Mouse (Mus musculus): Measurements from ENCODE around the gene Itm2a. TPM values are rescaled to one million over a fixed set of nuclear protein-coding genes. Genes with fewer than 3 reads are reported as not detected.
A peak's percentile ranks its signal among the peaks of the same experiment; 100 is the strongest.

The Itm2a gene
- 99.7 and 128 TPM in 2 replicates for polyA plus RNA-seq (2012; rRNA removed)

DNA sequence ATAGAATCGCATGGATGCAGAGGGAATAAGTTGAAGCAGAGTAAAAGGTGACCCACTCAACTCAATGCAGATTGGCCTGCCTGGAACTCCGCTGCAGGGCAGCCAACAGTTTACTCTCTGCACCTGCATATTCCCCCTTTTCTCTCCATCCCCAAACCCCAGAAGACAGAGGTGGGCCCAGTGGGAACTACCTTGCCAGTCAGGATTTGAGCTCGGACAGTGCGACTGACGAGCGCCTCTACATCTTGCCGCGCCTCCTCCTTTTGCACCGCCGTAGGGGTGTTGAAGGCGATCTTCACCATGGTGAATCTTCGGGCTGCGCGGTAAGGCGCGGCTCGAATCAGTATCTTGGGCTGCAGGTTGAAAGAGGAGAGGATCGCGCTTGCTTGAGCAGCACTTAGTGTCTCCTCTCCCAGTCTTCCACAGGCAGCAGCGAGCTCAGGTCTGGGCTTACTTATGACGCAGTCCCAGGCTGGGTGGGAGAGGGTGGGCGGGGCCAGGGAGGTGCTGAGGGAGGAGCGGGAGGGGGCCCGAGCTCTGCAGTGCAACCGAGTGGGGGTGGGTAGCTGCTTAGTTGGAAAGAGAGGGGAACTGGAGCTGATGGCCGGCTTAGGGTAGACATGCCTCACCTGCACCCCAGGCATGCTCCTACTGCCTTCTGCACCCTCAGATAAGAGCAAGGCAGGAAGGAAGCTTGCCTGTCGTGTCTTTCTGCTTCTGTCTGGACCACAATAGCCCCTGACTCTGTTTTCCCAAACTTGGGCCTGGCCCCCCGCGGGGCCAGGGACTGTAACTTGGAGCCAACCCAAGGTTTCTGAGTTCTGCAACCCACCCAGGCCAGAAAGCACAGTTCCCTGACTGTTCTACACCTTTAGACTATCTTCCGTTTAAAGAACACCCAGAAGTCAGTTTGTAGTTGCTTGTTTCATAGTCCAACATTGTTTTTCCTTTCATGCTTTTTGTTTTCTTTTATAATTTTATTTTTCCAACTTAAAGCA lies at the start of gene Itm2a:
Gene Itm2a, minus strand, starts transcription at position 462 of the 998 bp plus-strand sequence.
- peak in 1 of 2 experiments; percentile 14 for DNase-seq (ENCODE audit: extremely low spot score in 1 of 2, low spot score in 1 of 2)

DNA sequence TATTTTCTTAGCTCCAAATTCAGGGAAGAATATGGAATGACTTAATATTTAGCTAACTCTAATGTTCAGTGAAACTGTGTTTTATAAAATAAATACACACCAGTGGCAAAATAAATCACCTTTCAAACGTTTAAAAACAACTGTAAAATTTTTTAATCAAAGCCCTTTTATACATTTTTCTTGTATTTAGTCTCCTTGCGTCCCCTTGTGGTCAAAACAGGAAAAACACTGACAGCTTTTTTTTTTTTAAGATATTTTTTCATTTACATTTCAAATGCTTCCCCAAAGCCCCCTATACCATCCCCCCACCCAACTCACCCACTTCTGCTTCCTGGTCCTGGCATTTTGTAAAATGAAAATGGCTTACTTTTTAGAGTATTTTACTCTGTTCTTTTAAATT lies 32.7 kb upstream of the Itm2a start:
- peak in 1 of 2 experiments; percentile 36 for DNase-seq (ENCODE audit: extremely low spot score in 1 of 2, low spot score in 1 of 2)

DNA sequence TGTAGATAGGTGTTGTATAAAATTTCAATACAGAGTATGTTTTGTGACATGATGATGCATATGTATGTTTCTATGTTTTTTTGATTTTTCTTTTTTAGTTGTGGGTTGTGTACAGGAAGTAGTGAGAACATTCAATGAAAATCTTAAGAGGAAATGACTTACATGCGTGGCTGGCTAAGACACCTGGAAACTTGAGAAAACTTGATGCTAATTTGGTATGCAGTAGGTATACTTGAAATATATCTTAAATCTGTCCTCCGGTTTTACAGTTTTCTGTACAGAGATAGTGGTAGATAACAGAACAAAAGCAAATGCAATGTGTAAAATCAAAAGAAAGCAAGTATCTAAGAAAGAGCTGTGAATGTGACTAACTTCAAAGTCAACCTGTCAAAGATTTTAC lies 18.1 kb upstream of the Itm2a start:
- no peak for DNase-seq (ENCODE audit: extremely low spot score in 1 of 2, low spot score in 1 of 2)

DNA sequence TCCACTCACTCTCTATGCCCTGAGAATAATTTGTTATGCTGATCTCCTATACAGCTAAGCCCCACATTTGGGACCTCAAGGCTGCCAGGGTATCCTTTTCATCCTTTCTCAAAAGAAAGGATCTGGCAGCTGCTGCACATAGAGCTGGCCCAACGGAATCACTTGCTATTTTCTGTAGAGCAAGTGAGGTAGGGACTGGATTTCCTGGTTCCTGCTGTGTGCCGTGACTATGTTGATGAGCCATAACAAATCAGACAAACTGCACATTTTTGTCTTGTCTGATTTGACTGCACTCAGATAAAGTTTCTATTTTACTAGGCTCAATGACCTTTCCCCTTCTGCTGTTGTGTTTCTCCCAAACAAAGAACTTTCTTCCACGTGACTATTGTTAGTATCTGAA lies 14.2 kb upstream of the Itm2a start:
- DNase-seq (ENCODE audit: extremely low spot score in 1 of 2, low spot score in 1 of 2), result no peak

DNA sequence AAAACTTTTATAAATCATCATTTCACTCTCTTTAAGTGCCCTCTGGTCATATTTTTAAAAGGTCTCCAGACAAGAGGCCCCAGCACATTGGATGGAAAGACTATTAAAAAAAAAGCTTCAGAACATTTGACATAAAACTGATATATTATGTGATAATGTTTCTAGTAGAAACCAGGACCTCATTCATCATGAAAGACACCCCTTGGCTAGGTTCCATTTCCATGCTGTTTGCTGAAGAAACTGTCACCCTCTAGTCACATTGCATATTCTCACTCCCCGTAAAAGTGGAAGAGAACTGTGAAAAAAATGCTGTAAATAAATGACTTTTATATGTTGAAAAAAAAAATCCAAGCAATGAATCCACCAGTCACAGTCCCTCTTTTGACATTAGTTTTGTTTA lies 12.8 kb upstream of the Itm2a start:
- DNase-seq (ENCODE audit: extremely low spot score in 1 of 2, low spot score in 1 of 2), result no peak

DNA sequence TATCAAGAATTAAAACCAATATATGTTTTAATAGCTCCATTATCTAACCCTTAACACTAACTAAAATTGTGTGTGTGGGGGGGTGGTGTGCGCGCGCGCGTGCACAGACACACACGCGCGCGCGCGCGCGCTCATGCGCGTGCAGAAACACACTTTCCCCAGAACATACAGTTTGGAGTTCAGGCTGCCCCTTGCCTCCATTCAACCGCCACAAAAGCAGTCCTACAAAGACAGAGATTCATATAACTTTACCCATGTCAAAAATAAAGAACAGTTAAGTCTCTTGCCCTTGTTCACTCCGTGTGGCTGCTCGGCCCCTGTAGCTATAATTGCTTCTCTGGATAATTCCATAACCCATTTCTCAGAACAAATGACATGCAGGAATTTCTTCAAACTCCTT lies 695 bp downstream of the Itm2a start:
- DNase-seq (ENCODE audit: extremely low spot score in 1 of 2, low spot score in 1 of 2), result no peak

DNA sequence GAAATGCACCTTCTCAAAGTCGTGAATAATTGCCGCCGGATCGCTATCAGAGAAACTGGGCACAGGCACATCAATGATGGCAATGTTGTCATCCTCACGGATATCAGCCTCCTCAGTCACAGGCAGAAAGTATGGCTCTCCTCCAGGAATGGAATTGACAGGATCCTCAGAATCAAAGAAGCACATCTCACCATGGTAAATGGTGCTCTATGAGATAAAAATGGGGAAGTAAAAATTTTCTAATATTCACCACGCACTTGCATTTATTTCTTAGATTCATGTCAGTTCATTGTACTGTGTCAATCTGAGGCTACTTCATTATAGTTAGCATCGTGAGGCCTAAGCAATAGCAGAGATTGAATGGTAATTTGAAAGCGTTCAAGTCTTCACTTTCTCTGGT lies 4.1 kb downstream of the Itm2a start:
- DNase-seq (ENCODE audit: extremely low spot score in 1 of 2, low spot score in 1 of 2), result no peak

DNA sequence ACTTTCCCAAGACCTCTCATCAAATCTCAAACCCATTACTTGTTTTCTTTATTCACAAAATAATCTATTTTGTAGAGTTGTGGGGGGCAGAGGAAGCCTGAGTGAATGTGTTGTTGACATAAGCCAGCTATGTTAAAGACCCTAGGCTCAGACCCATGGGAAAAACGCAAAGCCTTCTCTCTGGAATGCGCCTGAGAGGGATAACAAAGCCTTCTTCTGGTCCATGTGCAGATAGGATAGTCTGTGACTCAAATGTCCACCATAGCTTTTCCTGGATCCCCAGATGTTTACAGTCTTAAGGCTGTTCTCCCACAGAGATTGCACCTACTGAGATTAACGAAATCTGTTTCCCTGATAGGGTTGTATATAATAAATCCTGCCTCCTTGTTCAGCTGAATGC lies 9.9 kb downstream of the Itm2a start:
- DNase-seq (ENCODE audit: extremely low spot score in 1 of 2, low spot score in 1 of 2), result no peak

DNA sequence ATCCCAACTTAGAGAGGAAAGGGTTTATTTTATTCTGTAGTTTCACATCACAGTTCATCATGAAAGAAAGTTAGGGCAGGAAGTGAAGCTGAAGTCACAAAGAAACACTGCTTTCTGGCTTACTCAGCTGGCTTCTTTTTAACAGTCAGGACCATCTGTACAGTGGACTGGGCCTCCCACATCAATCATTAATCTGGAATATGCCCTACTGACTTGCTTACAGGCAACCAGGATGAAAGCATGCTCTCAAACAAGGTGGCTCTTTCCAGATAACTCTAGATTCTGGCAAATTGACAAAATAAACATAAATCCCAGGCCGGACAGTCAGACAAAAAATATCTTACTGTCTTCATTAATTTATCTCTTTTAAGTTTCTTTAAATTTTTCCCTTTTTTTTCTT lies 27.8 kb downstream of the Itm2a start:
- no peak for DNase-seq (ENCODE audit: extremely low spot score in 1 of 2, low spot score in 1 of 2)

Other genes starting within 250 kb of the Itm2a start
- 0.11 and 0.18 TPM in 2 replicates for gene Gpr174, start 147.5 kb downstream of the Itm2a start, polyA plus RNA-seq (2012; rRNA removed)